Mouse (Mus musculus): ENCODE data around the gene Sh3tc1.

GRCm38 (mm10) chr5:35652872-35653271 lies 86.9 kb downstream of the Sh3tc1 start:
- TF ChIP-seq POLR2A (IDR thresholded peaks at IDR 0.05; ENCODE audit: borderline replicate concordance, extremely low read depth, insufficient read depth, insufficient read length, poor library complexity, severe bottlenecking) (no peak), CTCF (IDR thresholded peaks at IDR 0.05; ENCODE audit: borderline replicate concordance, extremely low read depth, insufficient read depth, insufficient read length) (no peak)

All from brain, embryonic 14.5 days (tissue).